Mouse (Mus musculus): ENCODE results near the gene Vmn2r95.

DNA sequence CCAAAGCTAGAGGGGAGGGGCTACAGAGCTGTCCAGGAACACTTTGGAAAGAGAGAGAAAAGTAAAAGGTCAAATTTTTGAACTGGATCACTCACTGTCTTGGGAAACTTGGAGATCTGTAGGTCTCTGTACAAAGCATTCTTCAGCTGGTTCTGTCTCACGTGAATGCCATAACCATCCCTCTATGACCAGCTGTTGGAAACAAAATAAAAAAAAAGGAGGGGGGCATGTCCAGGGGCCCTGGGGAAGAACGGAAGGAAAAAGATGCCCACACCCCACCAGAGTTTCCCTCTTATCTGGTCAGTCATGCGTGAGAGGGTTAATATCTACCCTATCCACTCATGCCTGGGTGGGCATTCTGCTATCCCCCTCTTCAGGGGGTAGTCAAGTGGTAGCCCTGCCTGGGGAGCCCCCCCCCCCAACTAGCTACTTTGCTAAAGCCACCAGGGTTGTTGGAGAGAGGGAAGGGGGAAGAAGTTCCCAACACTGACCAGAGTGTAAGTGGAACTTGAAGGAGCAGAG is 31.8 kb downstream of the Vmn2r95 start:
- no peak for TF ChIP-seq CTCF (IDR thresholded peaks at IDR 0.05; ENCODE audit: low read depth, low read length)
- TF ChIP-seq POLR2A (IDR thresholded peaks at IDR 0.05; ENCODE audit: insufficient read depth, low read length) = no peak
